Mouse (Mus musculus): ENCODE data around the gene Inhbc. TPM values are rescaled to one million over a fixed set of nuclear protein-coding genes. Genes with fewer than 3 reads are reported as not detected.
"Not testable (repeated sequence)": the region's sequence is repeated elsewhere in the genome, so short reads cannot be mapped to it uniquely, and the experiment has no call there.

Inhbc gene
- total and polyA plus RNA-seq, 3 experiments: 0.20 to 0.38 TPM; not detected in 1

DNA sequence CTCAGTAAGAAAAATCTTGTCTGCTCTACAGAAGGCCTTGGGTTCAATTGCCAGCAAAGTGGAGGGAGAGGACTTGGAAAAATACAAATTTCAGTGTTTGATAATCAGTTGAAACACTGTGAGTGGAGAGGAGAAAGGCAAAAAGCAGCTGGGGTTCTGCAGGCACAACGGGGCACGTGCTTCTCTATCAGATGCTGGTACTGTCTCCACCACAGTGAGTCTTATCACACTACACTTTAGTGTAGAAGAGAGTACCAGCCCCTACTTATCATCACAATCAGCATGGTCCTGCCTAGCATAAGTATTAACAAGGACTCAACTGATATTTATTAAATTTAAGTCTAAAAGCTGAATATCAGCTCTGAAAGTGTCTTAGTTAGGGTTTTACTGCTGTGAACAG lies 53.0 kb downstream of the Inhbc start:
- in situ Hi-C loops (cut with MboI; ENCODE audit: low pct_ligation_motif_present, low pct_unique_long_range_greater_than_20kb, low sequenced_read_pairs): no loop called here
- Histone ChIP-seq H3K9me3 (replicated peaks; ENCODE audit: low read length) (no peaks in the 10 kb centered on the region), H3K4me3 (replicated peaks in 1 of 3; ENCODE audit: low read depth in 2 of 3, low read length in 2 of 3, poor library complexity in 1 of 3) (no peak overlapping the region), H3K79me2 (replicated peaks; ENCODE audit: control insufficient read depth, extremely low read depth, insufficient read depth, poor library complexity, severe bottlenecking) (no peaks in the 10 kb centered on the region), H3K4me2 (ENCODE audit: insufficient read depth, low read depth, poor library complexity, severe bottlenecking) (no peak overlapping the region), H3K4me1 (ENCODE audit: control insufficient read depth in 1 of 2, insufficient read depth in 2 of 2) (peaks cover 0 to 19% of the 10 kb centered on the region in 2 experiments; a peak in 2 of 4 replicates), H3K27me3 (replicated peaks) (no peaks in the 10 kb centered on the region), H3K36me3 (replicated peaks in 1 of 2; ENCODE audit: control insufficient read depth in 1 of 2, insufficient read depth in 1 of 2, low read length in 1 of 2) (no peaks in the 10 kb centered on the region), H3K27ac (ENCODE audit: insufficient read depth, low read depth) (no peak overlapping the region), H3K9ac (ENCODE audit: insufficient read depth, low read depth) (no peak overlapping the region)
- TF ChIP-seq SIN3A (IDR thresholded peaks at IDR 0.05; ENCODE audit: low read length): no peak
- no peak for TF ChIP-seq JUND (conservative IDR thresholded peaks at IDR 0.05; ENCODE audit: low read depth, low read length)
- TF ChIP-seq GABPA (IDR thresholded peaks at IDR 0.05; ENCODE audit: insufficient replicate concordance, low read depth, low read length): no peak
- TF ChIP-seq MAFK (IDR thresholded peaks at IDR 0.05; ENCODE audit: insufficient replicate concordance, low read length): no peak
- TF ChIP-seq ZNF384 (IDR thresholded peaks at IDR 0.05; ENCODE audit: low read depth, low read length): no peak
- TF ChIP-seq MEF2A (IDR thresholded peaks at IDR 0.05; ENCODE audit: borderline replicate concordance, low read depth, low read length): no peak
- TF ChIP-seq JUN (IDR thresholded peaks at IDR 0.05; ENCODE audit: insufficient read depth, low read depth, low read length): no peak
- no peak for TF ChIP-seq USF2 (conservative IDR thresholded peaks at IDR 0.05; ENCODE audit: low read depth, low read length)
- no peak for TF ChIP-seq ETS1 (conservative IDR thresholded peaks at IDR 0.05; ENCODE audit: low read depth, low read length)
- TF ChIP-seq USF1 (IDR thresholded peaks at IDR 0.05; ENCODE audit: low read depth, low read length): no peak
- TF ChIP-seq RCOR1 (conservative IDR thresholded peaks at IDR 0.05; ENCODE audit: low read depth, low read length): no peak
- no peak for TF ChIP-seq EP300 (IDR thresholded peaks at IDR 0.05; ENCODE audit: low read length)
- no peak for TF ChIP-seq MXI1 (IDR thresholded peaks at IDR 0.05; ENCODE audit: low read depth, low read length)
- no peak for TF ChIP-seq MAZ (IDR thresholded peaks at IDR 0.05; ENCODE audit: low read depth, low read length)
- TF ChIP-seq BHLHE40 (IDR thresholded peaks at IDR 0.05; ENCODE audit: low read depth, low read length): no peak
- TF ChIP-seq CTCF (conservative IDR thresholded peaks at IDR 0.05 in 1 of 2, IDR thresholded peaks at IDR 0.05 in 1 of 2; ENCODE audit: low read depth in 2 of 2, low read length in 2 of 2): no peak
- dilution Hi-C loops (cut with MboI; ENCODE audit: extremely low pct_ligation_motif_present, extremely low pct_unique_long_range_greater_than_20kb, low sequenced_read_pairs): no loop called here
- no peak for DNase-seq (ENCODE audit: extremely low read depth)

- TF ChIP-seq CTCF (conservative IDR thresholded peaks at IDR 0.05 in 1 of 2, IDR thresholded peaks at IDR 0.05 in 1 of 2; ENCODE audit: low read depth in 2 of 2, low read length in 2 of 2): peak in 1 of 2 experiments; percentile 27; a peak in 2 of 4 replicates
- H3K4me2 ChIP-seq (ENCODE audit: insufficient read depth, low read depth, poor library complexity, severe bottlenecking); H3K9me3 ChIP-seq (replicated peaks; ENCODE audit: low read length); H3K27me3 ChIP-seq (replicated peaks); H3K4me1 ChIP-seq (ENCODE audit: control insufficient read depth in 1 of 2, insufficient read depth in 2 of 2); H3K9ac ChIP-seq (ENCODE audit: insufficient read depth, low read depth); H3K27ac ChIP-seq (ENCODE audit: insufficient read depth, low read depth); dilution Hi-C loops (cut with MboI; ENCODE audit: extremely low pct_ligation_motif_present, extremely low pct_unique_long_range_greater_than_20kb, low sequenced_read_pairs); H3K4me3 ChIP-seq (replicated peaks in 1 of 3; ENCODE audit: low read depth in 2 of 3, low read length in 2 of 3, poor library complexity in 1 of 3); H3K36me3 ChIP-seq (replicated peaks in 1 of 2; ENCODE audit: control insufficient read depth in 1 of 2, insufficient read depth in 1 of 2, low read length in 1 of 2); DNase-seq (ENCODE audit: extremely low read depth); in situ Hi-C loops (cut with MboI; ENCODE audit: low pct_ligation_motif_present, low pct_unique_long_range_greater_than_20kb, low sequenced_read_pairs): not testable (repeated sequence)
- H3K79me2 ChIP-seq (replicated peaks; ENCODE audit: control insufficient read depth, extremely low read depth, insufficient read depth, poor library complexity, severe bottlenecking): peaks cover 10% of the 10 kb centered on the region
Measured at GRCm38 (mm10) chr10:127314950-127315349, 55.3 kb downstream of the Inhbc start.

DNA sequence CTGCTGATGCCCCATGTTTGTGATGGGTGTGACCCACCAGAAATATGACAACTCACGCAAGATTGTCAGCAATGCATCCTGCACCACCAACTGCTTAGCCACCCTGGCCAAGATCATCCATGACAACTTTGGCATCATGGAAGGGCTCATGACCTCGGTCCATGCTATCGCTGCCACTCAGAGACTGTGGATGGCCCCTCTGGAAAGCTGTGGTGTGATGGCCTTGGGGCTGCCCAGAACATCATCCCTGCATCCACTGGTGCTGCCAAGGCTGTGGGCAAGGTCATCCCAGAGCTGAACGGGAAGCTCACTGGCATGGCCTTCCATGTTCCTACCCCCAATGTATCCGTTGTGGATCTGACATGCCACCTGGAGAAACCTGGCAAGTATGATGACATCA lies 56.7 kb downstream of the Inhbc start:
- in situ Hi-C loops (cut with MboI; ENCODE audit: low pct_ligation_motif_present, low pct_unique_long_range_greater_than_20kb, low sequenced_read_pairs); H3K27ac ChIP-seq (ENCODE audit: insufficient read depth, low read depth); DNase-seq (ENCODE audit: extremely low read depth); H3K9ac ChIP-seq (ENCODE audit: insufficient read depth, low read depth); H3K4me3 ChIP-seq (replicated peaks in 1 of 3; ENCODE audit: low read depth in 2 of 3, low read length in 2 of 3, poor library complexity in 1 of 3); H3K9me3 ChIP-seq (replicated peaks; ENCODE audit: low read length); H3K4me2 ChIP-seq (ENCODE audit: insufficient read depth, low read depth, poor library complexity, severe bottlenecking); dilution Hi-C loops (cut with MboI; ENCODE audit: extremely low pct_ligation_motif_present, extremely low pct_unique_long_range_greater_than_20kb, low sequenced_read_pairs); H3K27me3 ChIP-seq (replicated peaks): not testable (repeated sequence)
- H3K4me1 ChIP-seq (ENCODE audit: control insufficient read depth in 1 of 2, insufficient read depth in 2 of 2): peaks cover 5 to 17% of the 10 kb centered on the region in 2 experiments
- H3K36me3 ChIP-seq (replicated peaks in 1 of 2; ENCODE audit: control insufficient read depth in 1 of 2, insufficient read depth in 1 of 2, low read length in 1 of 2): peaks cover 12 to 14% of the 10 kb centered on the region in 2 experiments
- peaks cover 18% of the 10 kb centered on the region for H3K79me2 ChIP-seq (replicated peaks; ENCODE audit: control insufficient read depth, extremely low read depth, insufficient read depth, poor library complexity, severe bottlenecking)
